Mouse (Mus musculus): ENCODE measurements at regions not wholly inside any gene's neighbourhood (a gene's known extent, or its start where the extent isn't known, plus 50 kb on each side); places are given as distances from the start of the nearest gene placed in this dataset.

DNA sequence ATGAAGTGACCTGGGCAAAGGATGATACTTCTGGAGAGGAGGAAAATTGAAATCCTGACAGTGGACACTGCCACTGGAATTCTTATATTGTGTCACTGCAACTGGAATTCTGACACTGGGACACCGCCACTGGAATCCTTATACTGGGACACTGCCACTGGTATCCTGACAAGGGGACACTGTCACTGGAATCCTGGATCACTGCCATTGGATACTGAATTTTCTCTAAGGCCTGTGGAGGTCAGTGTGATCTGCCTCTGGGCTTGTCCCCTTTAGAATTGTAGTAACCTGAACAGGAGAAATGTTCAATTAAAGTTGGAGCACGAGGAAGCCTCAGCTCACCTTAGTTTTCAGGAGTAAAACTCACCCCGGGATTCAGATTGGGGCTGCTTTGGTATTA is 205.0 kb downstream of the Gm5447 start:
- no peaks in the 10 kb centered on the region for H3K36me3 ChIP-seq (ENCODE audit: insufficient read depth, low read length)
- no peaks in the 10 kb centered on the region for H3K27me3 ChIP-seq (ENCODE audit: insufficient read depth, low read length)
- 78% methylated on average over 3 of the region's 3 CpGs for WGBS
- no peaks in the 10 kb centered on the region for H3K9me3 ChIP-seq (replicated peaks; ENCODE audit: low read length)
- no peak overlapping the region for H3K4me2 ChIP-seq (ENCODE audit: low read length)
- no peak overlapping the region for H3K9ac ChIP-seq (ENCODE audit: low read depth, low read length)
- no peak for DNase-seq (ENCODE audit: low spot score)
- no peak for TF ChIP-seq CTCF (IDR thresholded peaks at IDR 0.05; ENCODE audit: low read depth)
- H3K27ac ChIP-seq: no peak overlapping the region
- ATAC-seq (replicated peaks; ENCODE audit: low FRiP score, low read depth): no peak
- H3K4me1 ChIP-seq (replicated peaks; ENCODE audit: insufficient read depth, low read length): no peaks in the 10 kb centered on the region
- H3K4me3 ChIP-seq (replicated peaks; ENCODE audit: low read depth, low read length): no peak overlapping the region

DNA sequence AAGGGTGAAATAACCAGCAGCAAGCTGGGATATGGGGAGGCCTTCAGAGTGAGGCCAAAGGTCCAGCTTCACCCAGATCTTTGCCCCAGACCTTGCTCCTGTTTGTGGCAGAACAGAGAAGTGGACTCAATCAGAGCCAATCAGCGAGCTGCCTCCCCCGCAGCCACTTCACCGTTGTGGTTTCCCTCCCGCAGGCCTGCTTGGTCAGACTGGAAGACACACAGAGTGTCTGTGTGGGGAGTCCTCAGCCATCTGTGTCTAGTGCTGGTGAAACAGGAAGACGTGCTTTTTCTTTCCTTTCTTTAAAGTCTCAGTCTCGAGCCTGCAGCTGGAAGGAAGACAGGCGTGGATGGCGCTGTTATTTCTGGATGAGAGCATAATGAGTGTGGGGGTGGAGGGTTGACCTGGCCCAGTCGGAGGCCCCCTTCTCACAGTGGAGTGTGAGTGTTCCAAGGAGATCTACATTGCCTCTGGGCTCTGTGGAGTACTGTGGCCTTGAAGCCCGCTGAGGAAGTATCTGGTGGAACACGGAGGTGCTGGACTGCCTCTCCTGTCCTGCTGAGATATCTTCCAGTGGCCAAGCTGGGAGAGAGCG is 205.5 kb downstream of the Gm5447 start:
- 20% methylated on average over 12 of the region's 12 CpGs for WGBS
- Histone ChIP-seq H3K9ac (ENCODE audit: low read depth, low read length) (no peak overlapping the region), H3K27ac (no peak overlapping the region), H3K4me2 (ENCODE audit: low read length) (no peak overlapping the region), H3K4me3 (replicated peaks; ENCODE audit: low read depth, low read length) (no peak overlapping the region), H3K9me3 (replicated peaks; ENCODE audit: low read length) (no peaks in the 10 kb centered on the region), H3K27me3 (ENCODE audit: insufficient read depth, low read length) (no peaks in the 10 kb centered on the region), H3K36me3 (ENCODE audit: insufficient read depth, low read length) (no peaks in the 10 kb centered on the region), H3K4me1 (replicated peaks; ENCODE audit: insufficient read depth, low read length) (no peaks in the 10 kb centered on the region)
- peak; percentile 52 for ATAC-seq (replicated peaks; ENCODE audit: low FRiP score, low read depth)
- DNase-seq (ENCODE audit: low spot score): peak; percentile 21
- TF ChIP-seq CTCF (IDR thresholded peaks at IDR 0.05; ENCODE audit: low read depth): no peak

DNA sequence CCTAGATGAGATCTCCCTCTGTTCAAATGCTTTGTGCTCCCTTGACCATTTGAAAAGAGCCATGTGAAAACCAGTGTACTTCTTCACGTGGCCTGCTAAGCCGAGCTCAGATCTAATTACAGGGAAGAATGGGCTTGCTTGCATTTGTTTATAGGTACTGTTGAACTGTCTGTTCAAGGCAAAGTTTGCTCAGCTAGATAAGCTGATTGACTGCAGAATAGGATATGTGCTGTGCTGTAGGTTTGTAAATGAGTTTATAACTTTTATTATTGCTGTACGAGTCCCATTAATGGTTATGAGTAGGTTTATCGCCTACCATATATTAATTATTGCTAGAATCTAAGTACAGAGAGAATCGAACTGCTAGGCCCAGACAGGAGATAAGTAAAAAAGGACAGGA is 207.5 kb downstream of the Gm5447 start:
- ATAC-seq (replicated peaks; ENCODE audit: low FRiP score, low read depth) (no peak), DNase-seq (ENCODE audit: low spot score) (no peak)
- Histone ChIP-seq H3K27me3 (ENCODE audit: insufficient read depth, low read length) (no peaks in the 10 kb centered on the region), H3K9ac (ENCODE audit: low read depth, low read length) (no peak overlapping the region), H3K27ac (no peak overlapping the region), H3K9me3 (replicated peaks; ENCODE audit: low read length) (no peaks in the 10 kb centered on the region), H3K4me1 (replicated peaks; ENCODE audit: insufficient read depth, low read length) (no peaks in the 10 kb centered on the region; the same call in 1 of the 2 replicates), H3K4me3 (replicated peaks; ENCODE audit: low read depth, low read length) (no peak overlapping the region), H3K4me2 (ENCODE audit: low read length) (no peak overlapping the region), H3K36me3 (ENCODE audit: insufficient read depth, low read length) (no peaks in the 10 kb centered on the region)
- 77% methylated on average over 5 of the region's 5 CpGs for WGBS
- no peak for TF ChIP-seq CTCF (IDR thresholded peaks at IDR 0.05; ENCODE audit: low read depth)

DNA sequence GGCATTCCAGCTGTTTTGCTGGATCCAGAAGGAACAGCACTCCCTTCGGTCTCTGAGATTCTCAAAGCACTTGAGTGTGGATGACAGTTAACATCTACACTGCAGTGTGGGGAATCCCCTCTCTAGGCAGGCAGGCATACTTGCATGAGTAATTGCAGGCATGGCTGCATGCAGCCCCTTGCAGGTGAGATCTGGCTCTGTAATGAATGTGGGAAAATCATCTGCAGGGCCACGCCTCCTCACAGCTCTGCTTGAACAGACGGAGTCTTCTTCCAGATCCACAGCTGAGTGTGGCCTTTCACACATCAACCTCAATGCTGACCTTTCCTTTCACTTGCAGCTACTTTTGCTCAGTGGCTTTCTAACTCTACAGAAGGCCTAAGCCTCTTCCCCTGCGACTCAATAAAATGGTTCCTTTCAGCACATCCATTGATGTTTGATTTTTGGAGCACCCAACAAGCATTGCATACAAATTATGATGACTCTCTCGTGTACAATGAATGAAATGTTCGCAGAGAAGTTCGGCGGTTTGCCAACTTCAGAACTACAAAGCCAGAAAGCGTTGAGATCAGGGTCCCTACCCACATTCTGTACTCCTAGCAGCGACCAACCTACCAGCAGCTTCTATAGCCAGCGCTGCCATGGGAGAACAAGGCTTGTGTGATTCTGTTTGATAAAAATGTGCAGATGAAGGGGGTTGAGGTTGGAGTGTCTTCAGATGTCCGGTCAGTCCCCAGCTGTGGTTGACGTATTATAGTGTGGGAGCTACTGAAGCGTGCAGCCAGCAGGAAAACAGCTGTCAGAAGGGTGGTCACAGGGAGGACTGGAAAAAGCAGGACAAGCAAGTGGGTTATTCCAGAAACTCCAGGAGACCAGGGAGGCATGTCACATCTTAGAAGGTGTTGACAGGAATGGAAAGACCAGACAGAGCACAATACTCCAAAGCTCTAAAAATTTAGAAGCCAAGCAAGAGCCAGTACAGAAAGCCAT is 211.1 kb downstream of the Gm5447 start:
- Histone ChIP-seq H3K9ac (ENCODE audit: low read depth, low read length) (no peak overlapping the region), H3K4me2 (ENCODE audit: low read length) (no peak overlapping the region), H3K27ac (no peak overlapping the region), H3K4me1 (replicated peaks; ENCODE audit: insufficient read depth, low read length) (no peaks in the 10 kb centered on the region; the same call in 1 of the 2 replicates), H3K4me3 (replicated peaks; ENCODE audit: low read depth, low read length) (no peak overlapping the region), H3K36me3 (ENCODE audit: insufficient read depth, low read length) (no peaks in the 10 kb centered on the region), H3K27me3 (ENCODE audit: insufficient read depth, low read length) (no peaks in the 10 kb centered on the region), H3K9me3 (replicated peaks; ENCODE audit: low read length) (no peaks in the 10 kb centered on the region)
- no peak for TF ChIP-seq CTCF (IDR thresholded peaks at IDR 0.05; ENCODE audit: low read depth)
- ATAC-seq (replicated peaks; ENCODE audit: low FRiP score, low read depth) (no peak), DNase-seq (ENCODE audit: low spot score) (peak; percentile 34)
- 63% methylated on average over 14 of the region's 14 CpGs for WGBS

DNA sequence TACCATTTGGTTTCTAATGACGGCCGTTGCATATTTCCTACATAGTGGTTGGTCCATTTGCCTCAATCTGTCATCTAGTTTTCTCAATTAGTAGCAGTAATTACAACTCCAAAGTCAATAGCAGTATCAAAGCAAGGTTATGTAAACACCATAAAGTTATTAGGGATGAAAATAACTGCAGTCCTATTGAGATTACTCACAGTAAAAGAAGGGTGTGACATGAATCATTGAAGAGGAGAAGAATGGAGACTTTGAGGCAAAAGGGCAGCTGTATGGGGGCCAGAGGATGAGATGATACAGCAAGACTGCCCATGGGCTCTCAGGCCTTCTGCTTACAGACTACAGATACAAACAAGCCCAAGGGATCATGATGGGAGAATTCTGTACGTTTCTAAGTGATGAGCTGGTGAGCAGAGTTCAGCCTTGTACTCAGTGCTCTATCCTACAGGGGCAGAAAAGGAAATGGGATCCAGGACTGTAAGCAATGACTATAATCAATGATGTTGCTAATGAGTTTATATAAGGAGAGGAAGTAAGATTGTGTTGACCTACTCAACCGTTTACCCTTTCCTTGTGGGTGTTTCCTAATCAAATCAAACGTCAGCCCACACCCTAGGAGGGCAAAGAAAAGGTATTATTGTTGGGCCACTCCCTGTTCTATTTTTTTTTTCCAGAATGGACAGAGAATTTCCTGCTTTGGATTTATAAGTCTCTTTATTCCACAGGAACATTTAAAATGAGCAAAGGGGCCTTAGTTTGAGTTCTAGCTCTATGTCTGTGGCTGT is 213.0 kb downstream of the Gm5447 start:
- H3K4me1 ChIP-seq (replicated peaks; ENCODE audit: insufficient read depth, low read length): no peaks in the 10 kb centered on the region; the same call in 1 of the 2 replicates
- no peak for TF ChIP-seq CTCF (IDR thresholded peaks at IDR 0.05; ENCODE audit: low read depth)
- H3K9ac ChIP-seq (ENCODE audit: low read depth, low read length): no peak overlapping the region
- no peak overlapping the region for H3K4me3 ChIP-seq (replicated peaks; ENCODE audit: low read depth, low read length)
- H3K27me3 ChIP-seq (ENCODE audit: insufficient read depth, low read length): no peaks in the 10 kb centered on the region
- H3K9me3 ChIP-seq (replicated peaks; ENCODE audit: low read length): no peaks in the 10 kb centered on the region
- H3K4me2 ChIP-seq (ENCODE audit: low read length): no peak overlapping the region
- no peak overlapping the region for H3K27ac ChIP-seq
- WGBS: 22% methylated on average over 5 of the region's 5 CpGs
- H3K36me3 ChIP-seq (ENCODE audit: insufficient read depth, low read length): no peaks in the 10 kb centered on the region
- DNase-seq (ENCODE audit: low spot score) (peak; percentile 56), ATAC-seq (replicated peaks; ENCODE audit: low FRiP score, low read depth) (no peak)

DNA sequence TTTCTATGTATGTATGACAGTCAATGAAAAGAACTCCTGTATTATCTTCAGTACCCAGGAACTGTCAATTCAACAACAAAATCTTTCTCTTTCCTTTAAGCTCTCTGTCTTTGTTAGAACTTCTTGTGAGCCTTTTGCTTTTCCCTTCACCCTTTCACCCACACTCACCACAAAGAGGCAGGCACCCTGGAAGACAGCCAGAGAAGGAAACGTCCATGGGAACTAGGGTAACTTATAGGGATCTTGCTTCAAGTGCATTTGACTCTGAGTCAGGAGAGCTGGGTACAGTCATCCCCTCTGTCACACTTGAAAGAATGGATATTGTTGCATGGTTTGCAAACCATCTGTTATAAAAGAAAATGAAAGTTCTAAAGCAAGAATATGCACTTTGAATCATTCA is 215.1 kb downstream of the Gm5447 start:
- H3K4me1 ChIP-seq (replicated peaks; ENCODE audit: insufficient read depth, low read length): no peaks in the 10 kb centered on the region; the same call in 1 of the 2 replicates
- no peaks in the 10 kb centered on the region for H3K9me3 ChIP-seq (replicated peaks; ENCODE audit: low read length)
- no peaks in the 10 kb centered on the region for H3K27me3 ChIP-seq (ENCODE audit: insufficient read depth, low read length)
- no peak overlapping the region for H3K4me3 ChIP-seq (replicated peaks; ENCODE audit: low read depth, low read length)
- 26% methylated on average over 1 of the region's 1 CpGs for WGBS
- H3K4me2 ChIP-seq (ENCODE audit: low read length): no peak overlapping the region
- DNase-seq (ENCODE audit: low spot score): no peak
- no peak for TF ChIP-seq CTCF (IDR thresholded peaks at IDR 0.05; ENCODE audit: low read depth)
- no peaks in the 10 kb centered on the region for H3K36me3 ChIP-seq (ENCODE audit: insufficient read depth, low read length)
- H3K9ac ChIP-seq (ENCODE audit: low read depth, low read length): no peak overlapping the region
- ATAC-seq (replicated peaks; ENCODE audit: low FRiP score, low read depth): no peak
- H3K27ac ChIP-seq: no peak overlapping the region

Measured in kidney, postnatal 0 days (tissue).